In genomic region chr1:36943653-36944052, GRCm38 (mm10) we compare ENCODE assay signal across 8 mouse cellular contexts. TPM values are rescaled to one million over a fixed set of nuclear protein-coding genes. Genes with fewer than 3 reads are reported as not detected.
A peak's percentile ranks its signal among the peaks of the same experiment; 100 is the strongest.
DNase-seq lines count a peak whose midpoint lies in the region; ATAC-seq and TF ChIP-seq lines count a peak whose summit lies in the region.

TSS of gene Tmem131 (minus strand) at chr1:36943666.

- ATAC-seq in neural tube, embryonic 13.5 days (ENCODE audit: low read depth) = no peak

- no peak within 1 kb of the TSS for H3K4me2 ChIP-seq in neural tube, embryonic 13.5 days

- no peak for TF ChIP-seq CTCF in left cerebral cortex, adult 2 months (IDR thresholded peaks at IDR 0.05)
- no peak for TF ChIP-seq CTCF in bone marrow, adult 2 months (IDR thresholded peaks at IDR 0.05; ENCODE audit: control insufficient read depth, insufficient read depth, low read length)

- intact Hi-C loops in left cerebral cortex, adult 2 months (cut with DNase I) = loop anchor here (5.0 kb wide), 2 partner anchors 236 to 309 kb away; no protein-coding TSS in a partner anchor
- intact Hi-C loops in left cerebral cortex, postnatal 4 days (cut with DNase I) = loop anchor here (10.0 kb wide), 1 partner anchor 81 kb away; the partner anchor contains the start of gene Vwa3b

- no peak within 1 kb of the TSS for H3K27ac ChIP-seq in left cerebral cortex, adult 2 months
- no peak within 1 kb of the TSS for H3K27ac ChIP-seq in bone marrow, adult 2 months (ENCODE audit: control insufficient read depth, insufficient read depth, low read depth, low read length, poor library complexity)
- H3K27ac ChIP-seq in neural tube, embryonic 13.5 days (replicated peaks) = no peak within 1 kb of the TSS

- no peak within 1 kb of the TSS for H3K4me3 ChIP-seq in left cerebral cortex, adult 2 months
- H3K4me3 ChIP-seq in bone marrow, adult 2 months (replicated peaks; ENCODE audit: control insufficient read depth, low read depth, low read length) = peak within 1 kb of the TSS; percentile 83
- H3K4me3 ChIP-seq in neural tube, embryonic 13.5 days = no peak within 1 kb of the TSS

- 55% methylated on average over 5 of the region's 5 CpGs for WGBS in bone marrow, adult 2 months
- 75% methylated on average over 5 of the region's 5 CpGs for WGBS in neural tube, embryonic 13.5 days

- H3K9ac ChIP-seq in neural tube, embryonic 13.5 days = no peak within 1 kb of the TSS

- H3K27me3 ChIP-seq in neural tube, embryonic 13.5 days = no peaks in the 10 kb centered on the region

- no peaks in the 10 kb centered on the region for H3K9me3 ChIP-seq in neural tube, embryonic 13.5 days

- no peak for TF ChIP-seq POLR2A in bone marrow, adult 2 months (IDR thresholded peaks at IDR 0.05; ENCODE audit: borderline replicate concordance, control insufficient read depth, low read depth, low read length)

- no peak for DNase-seq in left cerebral cortex, adult 2 months (ENCODE audit: extremely low spot score in 1 of 2, low spot score in 2 of 2)
- no peak for DNase-seq in left cerebral cortex, adult 11 months (ENCODE audit: low spot score)
- no peak for DNase-seq in gastrocnemius, postnatal 4 days (ENCODE audit: low spot score in 2 of 2)
- no peak for DNase-seq in left cerebral cortex, postnatal 4 days
- DNase-seq in right cerebral cortex, postnatal 25 days = no peak
- no peak for DNase-seq in kidney, postnatal 10 days

- H3K4me1 ChIP-seq in bone marrow, adult 2 months (ENCODE audit: control insufficient read depth, insufficient read depth, low read length) = peaks cover 2% of the 10 kb centered on the region; the same call in 1 of the 2 replicates
- H3K4me1 ChIP-seq in neural tube, embryonic 13.5 days (replicated peaks) = peaks cover 4% of the 10 kb centered on the region

- no peaks in the 10 kb centered on the region for H3K36me3 ChIP-seq in neural tube, embryonic 13.5 days

RNA-seq across cellular contexts. Expression of gene Tmem131, which starts in this region (rescaled TPM):
- 10 to 100 TPM; 53.6 to 61.1 TPM for total RNA-seq in left cerebral cortex, adult 2 months (2021)
- polyA plus RNA-seq in bone marrow, adult 2 months (2011; ENCODE audit: insufficient read depth, insufficient read length, low replicate concordance, missing spikeins) = 14.3 and 46.6 TPM in 2 replicates
- 10 to 100 TPM; 77.1 to 88.6 TPM for total RNA-seq in gastrocnemius, postnatal 4 days (2021)
- total RNA-seq in left cerebral cortex, postnatal 4 days (2021) = 10 to 100 TPM; 79.6 to 82.0 TPM
- polyA plus RNA-seq in neural tube, embryonic 13.5 days (2015; fragmentation: Nextera tagmentation; extraction: Ambion mirVana) = 11.6 and 14.1 TPM in 2 replicates
